Mouse (Mus musculus) liver, embryonic 11.5 days (tissue): ENCODE results near the gene Rassf5. TPM values are rescaled to one million over a fixed set of nuclear protein-coding genes. Genes with fewer than 3 reads are reported as not detected.
A peak's percentile ranks its signal among the peaks of the same experiment; 100 is the strongest.

Experiments
- ATAC-seq: fragments of 200-750 bp; cut with Nextera tagmentation; replicated peaks from 2 replicates; pipeline ENCODE4 v1.8.0; 2017; ENCODE audit warnings: moderate number of reproducible peaks, mild to moderate bottlenecking, moderate TSS enrichment, moderate library complexity; ENCODE audit not compliant: low FRiP score
- DNase-seq: peaks from one replicate; pipeline ENCODE4 v3.0.0-alpha.2; 2017; ENCODE audit warnings: low spot score
- H3K27ac ChIP-seq: fragments of 300-500 bp; sonication (generic); 2 replicates; pipeline ENCODE4 v1.5.1; 2014; ENCODE audit warnings: mild to moderate bottlenecking, low read depth, low read length, control low read depth
- H3K27me3 ChIP-seq: fragments of 300-500 bp; sonication (generic); replicated peaks from 2 replicates; pipeline ENCODE4 v1.6.1; 2014; ENCODE audit warnings: low read length, mixed read lengths; ENCODE audit not compliant: control insufficient read depth, insufficient read depth
- H3K36me3 ChIP-seq: fragments of 300-500 bp; sonication (generic); 2 replicates; pipeline ENCODE4 v1.6.1; 2014; ENCODE audit warnings: mild to moderate bottlenecking, low read length, moderate library complexity, mixed read lengths; ENCODE audit not compliant: control insufficient read depth, insufficient read depth
- H3K4me1 ChIP-seq: fragments of 300-500 bp; sonication (generic); replicated peaks from 2 replicates; pipeline ENCODE4 v1.6.1; 2014; ENCODE audit warnings: low read length, mixed read lengths; ENCODE audit not compliant: control insufficient read depth, insufficient read depth
- H3K4me2 ChIP-seq: fragments of 300-500 bp; sonication (generic); 2 replicates; pipeline ENCODE4 v1.6.1; 2014; ENCODE audit warnings: mild to moderate bottlenecking, control low read depth, moderate library complexity
- H3K4me3 ChIP-seq: fragments of 300-500 bp; sonication (generic); 2 replicates; pipeline ENCODE4 v1.5.1; 2014; ENCODE audit warnings: low read depth, low read length, control low read depth
- H3K9ac ChIP-seq: fragments of 300-500 bp; sonication (generic); 2 replicates; pipeline ENCODE4 v1.6.1; 2014; ENCODE audit warnings: low read depth, low read length, control low read depth
- H3K9me3 ChIP-seq: fragments of 300-500 bp; sonication (generic); 2 replicates; pipeline ENCODE4 v1.6.1; 2016; ENCODE audit warnings: low read length, inconsistent platforms, mixed read lengths; ENCODE audit not compliant: control insufficient read depth
- WGBS: fragments of 180-500 bp; shearing (Covaris S2); extraction: QIAGEN DNeasy Blood & Tissue Kit; methylation state at CpG from one replicate; pipeline ENCODE4 v1.1.7; 2014; 5-methylcytosine and 5-hydroxymethylcytosine counted together
- polyA plus RNA-seq: library from polyadenylated mRNA; unstranded; fragments of >200 nt; fragmentation: Nextera tagmentation; extraction: Ambion mirVana; gene quantifications from 2 replicates; pipeline ENCODE4 v1.2.1, GENCODE M21; 2014

Gene Rassf5
- polyA plus RNA-seq, 1 experiment from 2014 or later: 3.7 TPM

DNA sequence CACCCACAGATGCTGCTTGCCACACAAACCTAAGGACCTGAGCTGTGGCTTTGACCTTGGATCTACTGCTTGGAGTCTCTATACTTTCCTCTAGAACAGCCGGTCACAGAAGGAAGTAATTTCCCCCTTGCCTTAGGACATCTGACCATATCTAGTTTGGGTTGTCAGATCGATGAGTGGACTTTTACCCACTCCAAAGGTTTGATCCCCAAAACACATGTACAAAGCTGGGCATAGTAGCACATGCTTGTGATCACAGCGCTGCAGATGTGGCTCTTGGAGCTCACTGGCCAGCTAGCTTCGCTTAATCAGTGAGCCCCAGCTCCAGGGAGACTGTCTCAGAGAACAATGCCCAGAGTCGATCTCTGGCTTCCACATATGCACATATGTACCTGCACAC is 37.0 kb downstream of the Rassf5 start:
- DNase-seq: no peak
- Histone ChIP-seq H3K27ac (no peak overlapping the region), H3K4me2 (no peak overlapping the region), H3K27me3 (no peaks in the 10 kb centered on the region), H3K4me1 (no peaks in the 10 kb centered on the region), H3K9me3 (no peaks in the 10 kb centered on the region), H3K36me3 (no peaks in the 10 kb centered on the region), H3K9ac (no peak overlapping the region), H3K4me3 (no peak overlapping the region)
- ATAC-seq: no peak
- WGBS: 83% methylated on average over 5 of the region's 5 CpGs

DNA sequence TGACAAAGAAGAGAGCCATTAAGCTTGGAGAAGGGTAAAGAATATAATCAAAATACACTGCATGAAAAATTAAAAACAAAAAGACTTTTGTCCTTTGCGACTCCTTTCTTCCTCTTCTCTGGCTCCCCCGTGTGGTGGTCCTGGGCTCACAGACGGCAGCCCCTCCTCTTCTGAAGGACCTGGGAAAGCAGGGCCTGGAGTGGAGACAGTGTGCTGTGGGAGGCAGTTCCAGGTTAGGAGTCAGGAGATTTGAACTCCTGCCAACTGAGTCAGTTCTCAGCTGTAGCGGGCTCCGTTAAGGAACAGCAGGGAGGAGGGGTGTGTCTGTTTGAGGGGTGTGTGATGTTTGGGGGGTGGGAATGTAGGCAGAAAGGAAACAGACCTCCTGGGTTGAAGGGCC is 37.5 kb downstream of the Rassf5 start:
- no peak overlapping the region for H3K27ac ChIP-seq

DNA sequence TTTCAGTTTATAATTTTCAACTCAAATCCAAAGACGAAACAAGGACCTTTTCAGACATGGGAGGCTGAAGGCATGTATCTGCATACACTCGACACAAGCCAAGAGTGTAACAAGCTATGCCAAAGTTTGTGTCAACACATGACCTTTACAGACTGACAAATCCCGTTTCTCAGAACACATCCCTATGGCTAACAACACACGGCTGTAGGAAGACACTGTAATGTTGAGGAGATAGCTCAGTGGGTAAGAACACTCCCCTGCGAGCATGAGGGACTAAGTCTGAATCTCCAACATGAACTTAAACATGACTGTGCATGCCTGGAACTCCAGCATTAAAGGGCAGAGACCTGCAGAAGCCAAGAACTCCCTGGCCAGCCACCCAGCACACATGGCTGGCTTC is 38.7 kb downstream of the Rassf5 start:
- H3K36me3 ChIP-seq: no peaks in the 10 kb centered on the region
- ATAC-seq (no peak), DNase-seq (no peak)
- H3K9me3 ChIP-seq: no peaks in the 10 kb centered on the region
- H3K4me3 ChIP-seq: no peak overlapping the region
- H3K27me3 ChIP-seq: no peaks in the 10 kb centered on the region
- H3K9ac ChIP-seq: no peak overlapping the region
- H3K27ac ChIP-seq: no peak overlapping the region
- WGBS: 75% methylated on average over 5 of the region's 5 CpGs
- H3K4me2 ChIP-seq: no peak overlapping the region
- no peaks in the 10 kb centered on the region for H3K4me1 ChIP-seq

More for the DNA sequence above, 37.5 kb downstream of the Rassf5 start:
- ATAC-seq (no peak), DNase-seq (no peak)
- Histone ChIP-seq H3K9me3 (no peaks in the 10 kb centered on the region), H3K36me3 (no peaks in the 10 kb centered on the region), H3K4me3 (no peak overlapping the region), H3K9ac (no peak overlapping the region), H3K27me3 (no peaks in the 10 kb centered on the region), H3K4me2 (no peak overlapping the region), H3K4me1 (no peaks in the 10 kb centered on the region)
- 11% methylated on average over 5 of the region's 5 CpGs for WGBS

DNA sequence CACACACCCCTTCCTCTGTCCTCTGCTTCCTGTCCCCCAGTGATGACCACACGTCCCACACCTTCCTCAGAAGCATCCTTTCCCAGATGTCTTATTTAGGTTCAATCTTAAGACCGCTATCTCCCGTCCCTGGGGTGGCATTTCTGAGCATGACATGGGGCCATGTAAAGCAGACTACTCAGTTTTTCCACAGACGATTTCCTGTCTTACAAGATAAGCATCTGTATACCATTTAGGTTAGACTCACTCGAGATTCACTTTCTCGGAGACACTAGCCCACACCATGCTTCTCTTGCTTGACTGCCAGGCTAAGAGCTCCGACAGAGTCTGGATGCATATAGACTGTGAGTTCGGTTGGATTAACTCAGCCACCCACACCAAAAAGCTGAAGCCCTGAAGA is 40.6 kb downstream of the Rassf5 start:
- Histone ChIP-seq H3K9ac (no peak overlapping the region), H3K4me3 (no peak overlapping the region), H3K36me3 (no peaks in the 10 kb centered on the region), H3K9me3 (no peaks in the 10 kb centered on the region), H3K27me3 (no peaks in the 10 kb centered on the region), H3K4me2 (no peak overlapping the region), H3K27ac (no peak overlapping the region), H3K4me1 (0 out of 2 replicates have a peak, but pooled peaks cover 3% of the 10 kb centered on the region)
- DNase-seq (no peak), ATAC-seq (no peak)
- 54% methylated on average over 8 of the region's 8 CpGs for WGBS

DNA sequence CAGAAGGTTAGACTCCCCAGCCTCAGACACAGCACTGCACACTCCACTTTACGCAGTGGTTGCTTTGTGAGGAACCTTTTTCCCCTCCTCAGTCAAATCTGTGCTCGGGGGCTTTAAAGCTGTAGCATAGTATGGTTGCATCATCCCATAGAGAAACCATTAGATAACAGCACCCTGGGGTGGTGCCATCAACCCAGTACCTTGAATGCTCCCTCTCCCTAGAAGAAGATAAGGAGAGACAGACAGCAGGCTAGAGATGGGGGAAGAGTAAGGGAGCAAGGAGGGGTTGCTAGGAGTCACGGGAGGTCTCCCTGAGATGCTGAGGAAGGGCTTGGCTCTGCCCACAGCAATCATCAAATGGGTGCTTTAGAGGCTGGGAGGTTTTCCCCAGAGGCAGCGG is 43.7 kb downstream of the Rassf5 start:
- Histone ChIP-seq H3K27me3 (no peaks in the 10 kb centered on the region), H3K9me3 (no peaks in the 10 kb centered on the region), H3K4me2 (no peak overlapping the region), H3K27ac (no peak overlapping the region), H3K36me3 (no peaks in the 10 kb centered on the region), H3K9ac (no peak overlapping the region), H3K4me3 (no peak overlapping the region), H3K4me1 (0 out of 2 replicates have a peak, but pooled peaks cover 3% of the 10 kb centered on the region)
- 63% methylated on average over 4 of the region's 4 CpGs for WGBS
- DNase-seq (no peak), ATAC-seq (no peak)

DNA sequence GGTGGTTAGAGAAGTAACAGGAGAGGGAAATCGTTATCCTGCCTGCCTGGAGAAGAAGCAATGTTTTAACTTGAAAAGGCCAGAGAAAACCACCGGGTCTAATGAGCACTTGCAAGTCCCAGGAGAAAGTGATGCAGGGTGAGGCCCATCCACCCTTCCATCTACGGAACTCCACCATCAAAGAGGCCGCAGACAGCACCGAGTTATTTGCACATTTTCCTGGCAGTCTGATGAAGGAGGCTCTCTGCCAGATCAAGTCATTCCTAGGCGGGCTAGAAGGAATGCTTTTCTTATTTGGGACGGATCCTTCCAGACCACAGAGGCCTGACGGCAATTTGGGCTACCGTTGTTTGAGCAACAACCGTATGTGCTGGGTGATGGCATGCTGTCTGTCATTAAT is 44.5 kb downstream of the Rassf5 start:
- H3K27ac ChIP-seq: no peak overlapping the region

DNA sequence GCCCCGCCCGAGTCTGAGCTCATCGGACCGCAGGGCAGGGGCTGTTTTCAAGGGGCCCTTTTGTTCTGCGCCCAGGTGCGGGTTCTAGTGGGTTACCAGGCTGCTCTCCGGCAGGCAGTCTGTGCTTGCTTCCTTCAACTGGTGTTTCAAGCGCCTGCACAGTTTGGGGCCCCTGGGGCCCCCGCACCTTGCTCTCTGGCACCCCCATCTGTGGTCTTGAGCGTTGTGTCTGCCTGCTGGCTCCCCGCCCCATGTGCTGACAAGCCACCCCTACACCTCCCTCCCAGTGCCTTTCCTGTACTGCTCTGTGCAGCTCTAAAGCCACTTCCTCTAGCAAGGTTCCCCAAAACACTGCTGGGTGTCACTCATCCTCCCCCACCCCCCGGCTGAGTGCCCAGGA is 45.1 kb downstream of the Rassf5 start:
- WGBS: 41% methylated on average over 12 of the region's 12 CpGs
- H3K4me2 ChIP-seq: peak overlapping the region; percentile 26

More for the DNA sequence above, 44.5 kb downstream of the Rassf5 start:
- WGBS: 73% methylated on average over 10 of the region's 10 CpGs
- no peak overlapping the region for H3K4me3 ChIP-seq
- H3K27me3 ChIP-seq: no peaks in the 10 kb centered on the region
- H3K9me3 ChIP-seq: no peaks in the 10 kb centered on the region
- 0 out of 2 replicates have a peak, but pooled peaks cover 3% of the 10 kb centered on the region for H3K4me1 ChIP-seq
- no peaks in the 10 kb centered on the region for H3K36me3 ChIP-seq
- H3K9ac ChIP-seq: no peak overlapping the region
- no peak overlapping the region for H3K4me2 ChIP-seq
- DNase-seq (no peak), ATAC-seq (no peak)

DNA sequence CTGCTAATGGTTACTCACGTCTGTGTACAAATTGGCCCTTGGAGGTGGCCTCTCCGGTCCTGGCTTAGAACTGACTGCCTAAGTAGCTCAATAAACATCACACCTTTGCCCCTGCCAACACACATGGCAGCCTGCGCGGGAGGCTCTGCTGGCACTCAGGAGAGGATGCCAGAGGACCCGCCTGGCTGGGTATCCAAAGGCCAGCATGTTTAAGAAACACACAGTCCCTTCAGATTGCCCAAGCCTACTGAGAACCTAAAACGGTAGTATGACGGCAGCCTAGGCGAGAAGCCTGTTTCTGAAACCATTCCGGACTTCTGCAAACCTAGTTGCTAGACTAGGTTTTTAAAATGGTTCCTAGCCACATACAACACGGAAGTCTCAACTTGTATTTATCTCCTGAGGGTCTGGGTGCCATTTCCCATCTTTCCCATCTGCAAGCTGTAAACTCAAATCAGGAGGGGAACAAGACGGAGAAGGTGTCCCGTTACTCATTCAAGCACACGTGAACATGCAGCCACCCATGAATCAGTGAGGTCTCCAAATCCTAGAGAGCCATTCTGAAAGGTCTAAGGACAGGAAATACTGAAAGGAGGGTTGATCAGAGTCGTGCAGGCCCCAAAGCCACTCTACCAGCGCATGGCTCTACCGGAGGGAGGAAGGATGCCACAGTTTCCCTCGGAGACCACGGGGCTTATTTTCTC is 45.8 kb downstream of the Rassf5 start:
- Histone ChIP-seq H3K4me3 (peak overlapping the region; percentile 10; the same call in 1 of the 2 replicates), H3K27ac (no peak overlapping the region), H3K9ac (no peak overlapping the region), H3K4me1 (0 out of 2 replicates have a peak, but pooled peaks cover 3% of the 10 kb centered on the region), H3K9me3 (no peaks in the 10 kb centered on the region), H3K27me3 (no peaks in the 10 kb centered on the region), H3K4me2 (peak overlapping the region; percentile 26), H3K36me3 (no peaks in the 10 kb centered on the region)
- 66% methylated on average over 18 of the region's 18 CpGs for WGBS
- DNase-seq (no peak), ATAC-seq (no peak)

More for the DNA sequence above, 45.1 kb downstream of the Rassf5 start:
- DNase-seq: peak; percentile 42
- no peaks in the 10 kb centered on the region for H3K36me3 ChIP-seq
- peak; percentile 60 for ATAC-seq
- 0 out of 2 replicates have a peak, but pooled peaks cover 3% of the 10 kb centered on the region for H3K4me1 ChIP-seq
- H3K9me3 ChIP-seq: no peaks in the 10 kb centered on the region
- no peaks in the 10 kb centered on the region for H3K27me3 ChIP-seq
- H3K4me3 ChIP-seq: 0 out of 2 replicates have a peak overlapping the region, but pooled peaks have one; percentile 10
- H3K9ac ChIP-seq: no peak overlapping the region
- H3K27ac ChIP-seq: no peak overlapping the region

DNA sequence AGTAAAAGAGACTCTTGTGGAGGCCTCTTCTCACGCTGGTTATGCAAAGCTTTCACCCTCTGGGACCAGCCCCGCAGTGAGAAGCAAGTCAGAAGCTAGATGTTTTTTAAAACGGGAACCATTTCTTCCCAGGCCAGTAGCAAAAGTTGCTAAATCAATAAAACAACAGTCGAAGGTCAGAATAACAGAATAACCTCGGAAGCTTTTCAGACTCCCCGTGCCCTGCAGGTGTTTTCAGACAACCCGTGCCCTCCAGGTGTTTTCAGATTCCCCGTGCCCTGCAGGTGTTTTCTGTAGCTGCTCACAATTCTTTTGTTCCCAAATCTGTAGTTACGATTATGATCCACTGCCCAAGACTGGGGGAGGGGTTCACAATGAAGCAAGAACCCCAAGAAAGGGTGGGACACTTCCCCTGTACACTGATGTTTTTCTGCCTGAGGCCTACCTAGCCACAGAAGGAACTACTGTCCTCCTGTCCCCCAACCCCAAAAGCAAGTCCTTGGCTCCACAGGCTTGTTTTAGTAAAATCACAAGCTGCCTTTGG is 46.6 kb downstream of the Rassf5 start:
- Histone ChIP-seq H3K4me2 (no peak overlapping the region), H3K4me3 (no peak overlapping the region)
- 68% methylated on average over 9 of the region's 9 CpGs for WGBS

More for the DNA sequence above, 46.6 kb downstream of the Rassf5 start:
- H3K9ac ChIP-seq: no peak overlapping the region
- no peak overlapping the region for H3K27ac ChIP-seq
- H3K36me3 ChIP-seq: no peaks in the 10 kb centered on the region
- no peaks in the 10 kb centered on the region for H3K9me3 ChIP-seq
- H3K27me3 ChIP-seq: no peaks in the 10 kb centered on the region
- ATAC-seq: no peak
- H3K4me1 ChIP-seq: 0 out of 2 replicates have a peak, but pooled peaks cover 3% of the 10 kb centered on the region
- no peak for DNase-seq
